Mouse (Mus musculus) neural tube, embryonic 12.5 days (tissue): ENCODE results near the gene Rps27l. TPM values are rescaled to one million over a fixed set of nuclear protein-coding genes. Genes with fewer than 3 reads are reported as not detected.

Experiments
- ATAC-seq: fragments of 200-750 bp; cut with Nextera tagmentation; 2 replicates; pipeline ENCODE4 v1.8.0; 2017; ENCODE audit warnings: low read depth, mild to moderate bottlenecking, moderate TSS enrichment, moderate library complexity; ENCODE audit not compliant: low FRiP score
- H3K27ac ChIP-seq: fragments of 300-500 bp; sonication (generic); 2 replicates; pipeline ENCODE4 v1.5.1; 2016
- H3K27me3 ChIP-seq: fragments of 300-500 bp; sonication (generic); replicated peaks from 2 replicates; pipeline ENCODE4 v1.6.1; 2016; ENCODE audit warnings: mild to moderate bottlenecking
- H3K36me3 ChIP-seq: fragments of 300-500 bp; sonication (generic); 2 replicates; pipeline ENCODE4 v1.6.1; 2016; ENCODE audit warnings: mild to moderate bottlenecking
- H3K4me1 ChIP-seq: fragments of 300-500 bp; sonication (generic); 2 replicates; pipeline ENCODE4 v1.6.1; 2016
- H3K4me2 ChIP-seq: fragments of 300-500 bp; sonication (generic); replicated peaks from 2 replicates; pipeline ENCODE4 v1.6.1; 2016; ENCODE audit warnings: mild to moderate bottlenecking
- H3K4me3 ChIP-seq: fragments of 300-500 bp; sonication (generic); 2 replicates; pipeline ENCODE4 v1.5.1; 2016
- H3K9ac ChIP-seq: fragments of 300-500 bp; sonication (generic); 2 replicates; pipeline ENCODE4 v1.6.1; 2016; ENCODE audit warnings: mild to moderate bottlenecking
- H3K9me3 ChIP-seq: fragments of 300-500 bp; sonication (generic); 2 replicates; pipeline ENCODE4 v1.6.1; 2016; ENCODE audit warnings: mild to moderate bottlenecking
- whole genome bisulfite sequencing: fragments of 180-500 bp; shearing (Covaris S2); methylation state at CpG from one replicate; pipeline ENCODE4 v1.1.7; 2016; 5-methylcytosine and 5-hydroxymethylcytosine counted together
- polyA plus RNA-seq: library from polyadenylated mRNA; unstranded; fragments of >200 nt; fragmentation: Nextera tagmentation; extraction: Ambion mirVana; gene quantifications from 2 replicates; pipeline ENCODE4 v1.2.1, GENCODE M21; 2016

Gene Rps27l
- polyA plus RNA-seq, 1 experiment from 2014 or later, result 462 TPM

GRCm38 (mm10) chr9:66927696-66928402 is 18.0 kb upstream of the Rps27l start:
- no peaks in the 10 kb centered on the region for H3K27me3 ChIP-seq
- H3K4me3 ChIP-seq, result no peak overlapping the region
- H3K36me3 ChIP-seq, result no peaks in the 10 kb centered on the region
- H3K4me1 ChIP-seq, result no peaks in the 10 kb centered on the region
- no peak overlapping the region for H3K9ac ChIP-seq
- H3K27ac ChIP-seq, result no peak overlapping the region
- no peak overlapping the region for H3K4me2 ChIP-seq
- 64% methylated on average over 8 of the region's 8 CpGs for WGBS
- H3K9me3 ChIP-seq, result no peaks in the 10 kb centered on the region
- no peak for ATAC-seq

GRCm38 (mm10) chr9:66930351-66930750 is 15.5 kb upstream of the Rps27l start:
- no peak overlapping the region for H3K27ac ChIP-seq
- H3K4me2 ChIP-seq, result no peak overlapping the region
- no peaks in the 10 kb centered on the region for H3K9me3 ChIP-seq
- no peak overlapping the region for H3K9ac ChIP-seq
- ATAC-seq, result no peak
- no peak overlapping the region for H3K4me3 ChIP-seq
- no peaks in the 10 kb centered on the region for H3K27me3 ChIP-seq
- WGBS, result 69% methylated on average over 7 of the region's 7 CpGs
- no peaks in the 10 kb centered on the region for H3K36me3 ChIP-seq
- peaks cover 18% of the 10 kb centered on the region for H3K4me1 ChIP-seq

DNA sequence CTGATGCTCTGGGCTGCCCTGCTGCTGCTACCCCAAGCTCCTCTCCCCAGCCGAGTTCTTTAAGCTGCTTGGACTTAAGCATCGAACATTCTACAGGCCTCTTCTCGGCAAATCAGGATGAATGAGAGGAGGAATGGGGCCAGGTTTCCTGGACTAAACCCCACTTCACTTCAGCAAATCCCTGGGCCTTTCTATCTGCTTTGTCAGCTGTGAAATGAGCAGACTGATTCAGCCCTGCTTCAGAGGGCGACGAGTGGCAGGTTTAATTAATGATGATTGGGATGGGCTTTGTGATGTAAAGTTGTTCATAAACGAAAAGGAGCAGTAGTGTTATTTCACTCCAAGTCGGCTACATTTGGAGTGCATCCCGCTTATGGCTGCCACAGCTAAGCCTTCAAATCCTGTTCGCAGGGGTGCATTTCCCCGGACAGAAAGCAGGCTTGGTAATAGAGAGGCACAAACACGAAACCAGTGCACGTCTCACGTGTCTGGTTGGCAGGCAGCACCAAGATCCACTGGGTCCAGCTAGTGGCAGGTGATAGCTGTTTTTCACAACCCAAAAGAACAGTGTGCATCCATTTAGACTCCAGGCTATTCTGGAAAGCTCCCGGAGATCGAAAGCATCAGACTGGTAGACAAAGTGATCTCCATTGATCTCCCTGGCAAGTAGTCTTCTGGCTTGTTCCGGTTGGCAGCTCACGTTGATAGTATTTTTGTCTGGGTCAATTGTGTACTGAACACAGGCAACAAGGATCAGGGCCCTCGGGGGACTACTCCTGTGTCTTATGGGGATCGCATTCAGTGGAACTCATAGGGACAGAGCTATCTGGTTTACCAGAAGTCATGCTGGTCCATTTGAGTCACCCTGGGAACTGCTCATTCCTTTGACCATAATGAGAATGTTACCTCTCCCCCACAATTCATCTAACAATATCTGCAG is 11.7 kb upstream of the Rps27l start:
- Histone ChIP-seq H3K27me3 (no peaks in the 10 kb centered on the region), H3K9ac (no peak overlapping the region), H3K4me1 (peaks cover 18% of the 10 kb centered on the region), H3K27ac (peak overlapping the region; percentile 47), H3K36me3 (no peaks in the 10 kb centered on the region), H3K4me2 (peak overlapping the region; percentile 20; the same call in 1 of the 2 replicates), H3K4me3 (no peak overlapping the region), H3K9me3 (no peaks in the 10 kb centered on the region)
- ATAC-seq, result peak; percentile 58; the same call in 1 of the 2 replicates
- WGBS, result 44% methylated on average over 19 of the region's 19 CpGs

DNA sequence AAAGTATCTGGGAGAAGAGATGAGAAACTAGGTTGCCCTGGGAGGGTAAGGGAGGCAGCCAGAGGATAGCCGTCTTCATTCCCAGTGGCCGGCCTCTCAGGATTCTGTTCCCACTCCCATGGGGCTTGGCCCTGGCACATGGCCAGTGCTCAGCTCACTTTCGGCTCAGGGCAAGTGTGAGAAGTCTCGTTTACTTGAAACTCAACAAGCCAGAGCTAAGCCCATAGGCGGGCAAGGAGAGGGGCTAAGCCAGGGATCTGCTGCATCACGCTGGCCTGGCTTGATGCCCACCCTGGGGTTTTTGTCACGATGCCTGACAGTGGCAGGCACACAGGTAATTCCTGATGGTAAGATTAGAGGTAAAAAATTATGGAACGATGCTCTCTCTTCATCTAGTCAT is 8.4 kb upstream of the Rps27l start:
- H3K4me1 ChIP-seq, result peaks cover 18% of the 10 kb centered on the region
- H3K27me3 ChIP-seq, result no peaks in the 10 kb centered on the region
- WGBS, result 81% methylated on average over 8 of the region's 8 CpGs
- no peak for ATAC-seq
- H3K4me2 ChIP-seq, result no peak overlapping the region
- H3K9ac ChIP-seq, result no peak overlapping the region
- H3K36me3 ChIP-seq, result no peaks in the 10 kb centered on the region
- H3K4me3 ChIP-seq, result no peak overlapping the region
- no peak overlapping the region for H3K27ac ChIP-seq
- no peaks in the 10 kb centered on the region for H3K9me3 ChIP-seq

GRCm38 (mm10) chr9:66938836-66939235 is 7.0 kb upstream of the Rps27l start:
- Histone ChIP-seq H3K4me1 (peaks cover 10% of the 10 kb centered on the region), H3K4me2 (no peak overlapping the region), H3K36me3 (no peaks in the 10 kb centered on the region), H3K9ac (no peak overlapping the region), H3K27ac (no peak overlapping the region), H3K4me3 (no peak overlapping the region), H3K27me3 (no peaks in the 10 kb centered on the region), H3K9me3 (no peaks in the 10 kb centered on the region)
- no peak for ATAC-seq
- 9% methylated on average over 4 of the region's 4 CpGs for WGBS

DNA sequence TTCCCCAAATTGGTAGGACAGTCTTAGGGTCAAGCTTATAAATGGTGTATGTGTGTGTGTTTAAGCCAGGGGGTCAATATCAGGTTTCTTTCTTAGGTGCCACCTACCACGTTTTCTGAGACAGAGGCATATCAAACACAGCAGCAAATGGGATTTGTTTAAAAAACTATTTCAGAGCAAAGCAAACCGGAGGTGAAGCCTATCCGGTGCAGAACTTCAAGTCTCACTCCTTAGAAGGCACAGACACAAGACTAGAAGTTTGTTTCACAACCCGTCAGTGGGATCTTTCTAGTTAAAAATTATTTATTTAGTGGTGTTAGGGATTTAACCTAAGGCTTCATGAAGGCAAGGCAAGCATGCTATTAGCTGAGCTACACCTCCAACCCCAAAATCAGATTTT is 725 bp upstream of the Rps27l start:
- Histone ChIP-seq H3K9me3 (no peaks in the 10 kb centered on the region), H3K9ac (peak overlapping the region; percentile 80), H3K27ac (no peak overlapping the region), H3K36me3 (peaks cover 9% of the 10 kb centered on the region; the same call in 1 of the 2 replicates), H3K27me3 (no peaks in the 10 kb centered on the region), H3K4me1 (peaks cover 6% of the 10 kb centered on the region; the same call in 1 of the 2 replicates), H3K4me2 (peak overlapping the region; percentile 89), H3K4me3 (peak overlapping the region; percentile 76)
- 29% methylated on average over 4 of the region's 4 CpGs for WGBS
- no peak for ATAC-seq

DNA sequence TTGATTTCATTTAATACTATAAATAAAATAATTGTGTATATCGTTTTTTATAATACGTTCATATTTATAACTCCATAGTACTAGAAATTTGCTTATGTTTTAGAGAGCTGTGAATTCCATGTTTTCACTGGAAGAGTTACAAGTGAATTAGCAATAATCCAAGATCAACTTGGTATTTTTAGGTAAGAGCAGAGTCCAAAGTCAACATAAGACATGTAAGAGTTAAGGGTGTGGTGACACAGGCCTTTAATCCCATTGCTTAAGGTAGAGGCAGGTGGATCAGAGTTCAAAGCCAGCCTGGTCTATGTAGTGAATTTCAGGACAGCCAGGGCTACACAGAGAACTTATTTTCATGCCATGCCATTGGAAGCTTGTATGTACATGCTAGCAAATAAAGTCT is 2.6 kb downstream of the Rps27l start:
- ATAC-seq, result no peak
- Histone ChIP-seq H3K4me3 (no peak overlapping the region), H3K9ac (no peak overlapping the region), H3K9me3 (no peaks in the 10 kb centered on the region), H3K36me3 (peaks cover 9% of the 10 kb centered on the region; the same call in 1 of the 2 replicates), H3K27ac (no peak overlapping the region), H3K4me1 (peaks cover 6% of the 10 kb centered on the region; the same call in 1 of the 2 replicates), H3K4me2 (no peak overlapping the region), H3K27me3 (no peaks in the 10 kb centered on the region)
- 98% methylated on average over 2 of the region's 2 CpGs for WGBS

- Histone ChIP-seq H3K4me3 (no peak overlapping the region), H3K4me2 (no peak overlapping the region), H3K4me1 (no peaks in the 10 kb centered on the region), H3K27ac (no peak overlapping the region), H3K9me3 (no peaks in the 10 kb centered on the region), H3K9ac (no peak overlapping the region), H3K36me3 (peaks cover 11% of the 10 kb centered on the region; the same call in 1 of the 2 replicates), H3K27me3 (no peaks in the 10 kb centered on the region)
- WGBS, result 82% methylated on average over 8 of the region's 8 CpGs
- no peak for ATAC-seq
Observed at GRCm38 (mm10) chr9:66952321-66952720, 6.4 kb downstream of the Rps27l start.

DNA sequence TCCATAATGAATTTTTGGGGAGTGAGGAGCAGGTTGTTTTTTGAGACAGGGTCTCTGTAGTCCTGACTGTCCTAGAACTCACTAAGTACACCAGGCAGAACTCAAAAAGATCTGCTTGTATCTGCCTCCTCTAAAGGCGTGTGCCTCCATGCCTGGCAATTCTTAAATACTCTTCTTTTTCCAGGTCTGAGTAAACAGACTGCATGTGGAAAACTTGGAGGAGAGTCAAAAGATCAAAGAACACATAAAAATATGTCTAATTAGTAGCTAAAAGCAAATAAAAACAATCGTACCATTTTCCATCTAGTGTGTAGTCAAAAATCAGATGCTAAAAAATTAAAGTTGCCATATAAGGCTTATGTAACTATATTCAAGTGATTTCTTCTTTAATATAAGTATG is 7.0 kb downstream of the Rps27l start:
- Histone ChIP-seq H3K27ac (no peak overlapping the region), H3K9me3 (no peaks in the 10 kb centered on the region), H3K4me2 (no peak overlapping the region), H3K4me3 (no peak overlapping the region), H3K36me3 (peaks cover 11% of the 10 kb centered on the region; the same call in 1 of the 2 replicates), H3K27me3 (no peaks in the 10 kb centered on the region), H3K9ac (no peak overlapping the region), H3K4me1 (no peaks in the 10 kb centered on the region)
- WGBS, result 88% methylated on average over 2 of the region's 2 CpGs
- ATAC-seq, result no peak

- ATAC-seq, result no peak
- 94% methylated on average over 3 of the region's 3 CpGs for WGBS
Observed at GRCm38 (mm10) chr9:66957451-66957850, 11.6 kb downstream of the Rps27l start.

GRCm38 (mm10) chr9:66961478-66961877 is 15.6 kb downstream of the Rps27l start:
- Histone ChIP-seq H3K9me3 (no peaks in the 10 kb centered on the region), H3K4me2 (no peak overlapping the region), H3K27me3 (no peaks in the 10 kb centered on the region), H3K4me1 (no peaks in the 10 kb centered on the region), H3K36me3 (no peaks in the 10 kb centered on the region), H3K9ac (no peak overlapping the region), H3K4me3 (no peak overlapping the region), H3K27ac (no peak overlapping the region)
- WGBS, result 76% methylated on average over 3 of the region's 3 CpGs
- ATAC-seq, result no peak

More at GRCm38 (mm10) chr9:66957451-66957850, 11.6 kb downstream of the Rps27l start:
- H3K27ac ChIP-seq, result no peak overlapping the region
- H3K4me1 ChIP-seq, result no peaks in the 10 kb centered on the region
- no peaks in the 10 kb centered on the region for H3K27me3 ChIP-seq
- no peaks in the 10 kb centered on the region for H3K9me3 ChIP-seq
- H3K36me3 ChIP-seq, result 0 out of 2 replicates have a peak, but pooled peaks cover 2% of the 10 kb centered on the region
- no peak overlapping the region for H3K4me3 ChIP-seq
- no peak overlapping the region for H3K9ac ChIP-seq
- no peak overlapping the region for H3K4me2 ChIP-seq

DNA sequence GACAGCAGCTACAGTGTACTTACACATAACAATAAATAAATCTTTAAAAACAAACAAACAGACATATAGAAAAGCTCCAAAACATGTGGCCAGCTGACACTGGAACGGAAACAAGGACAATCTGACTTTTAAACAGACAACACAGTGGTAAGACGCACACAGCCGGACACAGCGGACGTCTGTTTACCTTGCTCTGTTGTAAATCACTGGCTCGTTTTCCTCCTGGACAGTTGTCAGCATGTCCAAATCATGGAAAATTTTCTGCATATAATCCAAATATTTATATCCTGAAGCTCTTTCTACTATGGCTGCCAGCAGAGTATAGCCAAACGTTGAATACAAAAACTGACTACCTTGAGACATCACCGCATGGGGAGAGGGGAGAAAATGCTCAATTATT is 21.6 kb downstream of the Rps27l start:
- no peak overlapping the region for H3K4me3 ChIP-seq
- WGBS, result 88% methylated on average over 8 of the region's 8 CpGs
- no peaks in the 10 kb centered on the region for H3K9me3 ChIP-seq
- no peaks in the 10 kb centered on the region for H3K27me3 ChIP-seq
- peaks cover 19% of the 10 kb centered on the region for H3K36me3 ChIP-seq
- H3K9ac ChIP-seq, result no peak overlapping the region
- H3K27ac ChIP-seq, result no peak overlapping the region
- H3K4me1 ChIP-seq, result no peaks in the 10 kb centered on the region
- no peak overlapping the region for H3K4me2 ChIP-seq
- no peak for ATAC-seq
